Mouse (Mus musculus): Measurements from ENCODE around the gene Zdhhc12. TPM values are rescaled to one million over a fixed set of nuclear protein-coding genes. Genes with fewer than 3 reads are reported as not detected.

The Zdhhc12 gene
- polyA plus RNA-seq, 1 experiment from 2014 or later: 24.2 TPM

GRCm38 (mm10) chr2:30092280-30092918, 1.0 kb downstream of the Zdhhc12 start:
- Histone ChIP-seq H3K4me1 (replicated peaks) (peaks cover 22% of the 10 kb centered on the region), H3K27me3 (no peaks in the 10 kb centered on the region), H3K27ac (no peak overlapping the region; the same call in 1 of the 2 replicates), H3K9me3 (no peaks in the 10 kb centered on the region), H3K4me3 (peak overlapping the region; percentile 60), H3K36me3 (peaks cover 37% of the 10 kb centered on the region), H3K4me2 (peak overlapping the region; percentile 82), H3K9ac (peak overlapping the region; percentile 71; the same call in 1 of the 2 replicates)
- 60% methylated on average over 6 of the region's 6 CpGs for WGBS
- ATAC-seq (ENCODE audit: low FRiP score): no peak

DNA sequence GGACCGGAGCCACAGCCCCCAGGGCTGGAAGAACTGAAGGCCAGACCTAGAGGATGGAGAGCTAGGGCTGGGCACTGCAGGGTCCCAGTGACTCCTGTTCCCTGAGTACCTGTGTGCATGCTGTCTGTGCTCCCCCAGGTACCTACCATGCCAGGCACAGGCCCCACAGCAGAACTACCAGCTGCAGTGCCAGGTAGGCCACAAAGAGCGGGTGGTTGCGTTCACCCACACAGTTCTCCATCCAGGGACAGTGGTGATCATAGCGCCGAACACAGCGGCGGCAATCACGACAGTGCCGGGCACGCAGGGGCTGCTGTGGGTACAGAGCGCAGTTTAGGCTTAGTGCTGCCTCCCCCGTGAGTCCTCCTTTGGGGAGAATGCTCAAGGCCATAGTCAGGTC, 1.9 kb downstream of the Zdhhc12 start:
- Histone ChIP-seq H3K4me2 (no peak overlapping the region), H3K27ac (no peak overlapping the region), H3K9me3 (no peaks in the 10 kb centered on the region), H3K9ac (no peak overlapping the region), H3K4me3 (no peak overlapping the region), H3K36me3 (peaks cover 28% of the 10 kb centered on the region), H3K27me3 (no peaks in the 10 kb centered on the region), H3K4me1 (replicated peaks) (peaks cover 22% of the 10 kb centered on the region)
- 94% methylated on average over 12 of the region's 12 CpGs for WGBS
- ATAC-seq (ENCODE audit: low FRiP score): no peak

DNA sequence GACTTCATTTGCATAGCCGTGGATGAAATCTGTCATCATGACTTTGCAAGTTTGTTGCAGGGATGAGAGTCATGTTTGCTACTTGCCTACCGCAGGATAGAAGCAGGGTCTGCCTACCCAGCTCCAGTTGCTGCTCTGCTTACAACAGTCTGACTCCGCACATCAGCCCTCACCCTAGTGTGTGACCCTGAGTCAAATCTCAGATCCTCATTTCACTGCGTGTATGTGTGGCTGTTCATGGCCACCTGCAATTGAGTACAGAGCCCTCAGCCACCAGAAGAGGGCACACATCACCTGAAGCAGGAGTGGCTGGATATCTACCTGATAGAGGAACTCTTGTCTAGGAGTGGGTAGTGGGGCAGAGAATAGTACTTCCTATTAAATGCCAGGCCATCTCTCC, 6.1 kb downstream of the Zdhhc12 start:
- H3K4me3 ChIP-seq: no peak overlapping the region
- no peak overlapping the region for H3K9ac ChIP-seq
- no peak overlapping the region for H3K27ac ChIP-seq
- 92% methylated on average over 4 of the region's 4 CpGs for WGBS
- no peak for ATAC-seq (ENCODE audit: low FRiP score)
- H3K27me3 ChIP-seq: no peaks in the 10 kb centered on the region
- H3K36me3 ChIP-seq: peaks cover 19% of the 10 kb centered on the region
- peaks cover 7% of the 10 kb centered on the region for H3K4me1 ChIP-seq (replicated peaks)
- H3K9me3 ChIP-seq: no peaks in the 10 kb centered on the region
- H3K4me2 ChIP-seq: no peak overlapping the region

DNA sequence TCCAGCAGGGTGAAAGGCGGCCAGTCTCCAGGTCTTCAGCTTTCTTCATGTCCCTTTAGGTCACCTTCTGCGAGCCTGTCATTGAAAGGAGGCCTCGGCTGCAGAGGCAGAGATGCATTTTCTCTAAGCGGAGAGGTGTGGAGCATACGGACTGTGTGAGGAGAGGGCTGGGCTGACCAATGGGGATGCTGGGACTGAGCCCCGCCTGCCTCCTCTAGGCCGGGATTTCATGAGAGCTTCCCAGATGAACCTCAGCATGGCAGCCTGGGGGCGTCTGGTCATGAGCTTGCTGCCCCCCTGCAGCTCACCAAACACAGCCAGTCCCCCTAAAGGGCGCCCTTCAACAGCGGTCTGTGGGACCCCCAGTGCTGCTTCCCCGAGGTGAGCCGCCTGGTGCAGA, 8.8 kb downstream of the Zdhhc12 start:
- no peak overlapping the region for H3K27ac ChIP-seq
- peak overlapping the region; percentile 20 for H3K4me3 ChIP-seq
- peak overlapping the region; percentile 44 for H3K4me2 ChIP-seq
- peak; percentile 71; the same call in 1 of the 2 replicates for ATAC-seq (ENCODE audit: low FRiP score)
- H3K9ac ChIP-seq: no peak overlapping the region
- H3K9me3 ChIP-seq: no peaks in the 10 kb centered on the region
- no peaks in the 10 kb centered on the region for H3K27me3 ChIP-seq
- WGBS: 11% methylated on average over 12 of the region's 12 CpGs
- H3K4me1 ChIP-seq (replicated peaks): peaks cover 7% of the 10 kb centered on the region
- no peaks in the 10 kb centered on the region for H3K36me3 ChIP-seq

DNA sequence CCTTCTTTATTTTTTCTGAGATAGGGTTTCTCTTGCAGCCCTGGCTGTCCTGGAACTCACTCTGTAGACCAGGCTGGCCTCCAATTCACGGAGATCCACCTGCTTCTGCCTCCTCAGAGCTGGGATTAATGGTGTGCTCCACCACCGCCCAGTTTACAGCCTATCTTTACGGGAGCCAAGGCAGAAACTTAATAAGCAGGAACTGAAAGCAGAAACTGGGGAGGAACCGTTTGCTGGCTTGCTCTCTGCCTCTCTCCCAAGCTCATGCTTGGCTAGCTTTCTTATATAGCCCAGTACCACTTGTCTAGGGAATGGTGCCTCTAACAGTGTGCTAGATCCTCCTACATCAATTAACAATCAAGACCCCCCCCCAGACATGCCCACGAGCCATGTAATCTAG, 9.3 kb downstream of the Zdhhc12 start:
- no peak overlapping the region for H3K9ac ChIP-seq
- peak overlapping the region; percentile 44 for H3K4me2 ChIP-seq
- ATAC-seq (ENCODE audit: low FRiP score): no peak
- H3K27me3 ChIP-seq: no peaks in the 10 kb centered on the region
- H3K36me3 ChIP-seq: no peaks in the 10 kb centered on the region
- no peak overlapping the region for H3K4me3 ChIP-seq
- H3K27ac ChIP-seq: no peak overlapping the region
- peaks cover 7% of the 10 kb centered on the region for H3K4me1 ChIP-seq (replicated peaks)
- WGBS: 62% methylated on average over 5 of the region's 5 CpGs
- H3K9me3 ChIP-seq: no peaks in the 10 kb centered on the region

GRCm38 (mm10) chr2:30080181-30080800, 13.2 kb downstream of the Zdhhc12 start:
- H3K27me3 ChIP-seq: no peaks in the 10 kb centered on the region
- H3K4me2 ChIP-seq: no peak overlapping the region
- no peaks in the 10 kb centered on the region for H3K36me3 ChIP-seq
- WGBS: 89% methylated on average over 15 of the region's 15 CpGs
- H3K9ac ChIP-seq: 0 out of 2 replicates have a peak overlapping the region, but pooled peaks have one; percentile 3
- ATAC-seq (ENCODE audit: low FRiP score): no peak
- no peak overlapping the region for H3K4me3 ChIP-seq
- no peaks in the 10 kb centered on the region for H3K9me3 ChIP-seq
- no peak overlapping the region for H3K27ac ChIP-seq
- H3K4me1 ChIP-seq (replicated peaks): peaks cover 20% of the 10 kb centered on the region

GRCm38 (mm10) chr2:30078760-30079159, 14.7 kb downstream of the Zdhhc12 start:
- H3K4me1 ChIP-seq (replicated peaks): peaks cover 13% of the 10 kb centered on the region
- H3K27me3 ChIP-seq: no peaks in the 10 kb centered on the region
- H3K4me3 ChIP-seq: no peak overlapping the region
- no peak overlapping the region for H3K27ac ChIP-seq
- H3K4me2 ChIP-seq: no peak overlapping the region
- no peaks in the 10 kb centered on the region for H3K9me3 ChIP-seq
- H3K9ac ChIP-seq: no peak overlapping the region
- WGBS: 79% methylated on average over 4 of the region's 4 CpGs
- peaks cover 2% of the 10 kb centered on the region; the same call in 1 of the 2 replicates for H3K36me3 ChIP-seq
- no peak for ATAC-seq (ENCODE audit: low FRiP score)

DNA sequence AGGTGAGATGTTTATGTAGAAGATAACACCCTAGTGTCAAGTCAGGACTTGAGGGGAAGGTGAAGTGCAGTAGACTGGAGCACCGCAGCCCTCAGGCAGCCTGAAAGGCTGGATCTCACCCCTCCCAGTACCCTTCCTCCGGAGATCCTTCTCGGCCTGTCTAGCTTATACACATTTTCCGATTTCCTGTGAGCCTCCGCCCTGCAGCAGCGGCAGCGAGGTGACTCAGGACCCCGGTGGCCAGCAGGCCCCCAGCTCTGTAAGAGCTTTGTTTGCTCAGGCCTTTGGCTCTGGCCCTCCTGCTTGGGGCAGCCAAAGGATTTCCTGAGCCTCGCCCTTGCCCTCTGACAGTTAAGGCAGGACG, 15.1 kb downstream of the Zdhhc12 start:
- no peak for ATAC-seq (ENCODE audit: low FRiP score)
- Histone ChIP-seq H3K36me3 (peaks cover 6% of the 10 kb centered on the region; the same call in 1 of the 2 replicates), H3K27me3 (no peaks in the 10 kb centered on the region), H3K4me2 (peak overlapping the region; percentile 82), H3K9me3 (no peaks in the 10 kb centered on the region), H3K4me1 (replicated peaks) (peaks cover 13% of the 10 kb centered on the region), H3K27ac (no peak overlapping the region), H3K4me3 (peak overlapping the region; percentile 45; the same call in 1 of the 2 replicates), H3K9ac (no peak overlapping the region)
- 32% methylated on average over 10 of the region's 10 CpGs for WGBS

- peaks cover 12% of the 10 kb centered on the region for H3K36me3 ChIP-seq
- peak within 1 kb of the TSS; percentile 82 for H3K4me2 ChIP-seq
- no peaks in the 10 kb centered on the region for H3K9me3 ChIP-seq
- 0 out of 2 replicates have a peak within 1 kb of the TSS, but pooled peaks have one; percentile 6 for H3K27ac ChIP-seq
- H3K27me3 ChIP-seq: no peaks in the 10 kb centered on the region
- H3K4me3 ChIP-seq: peak within 1 kb of the TSS; percentile 45
- H3K9ac ChIP-seq: peak within 1 kb of the TSS; percentile 53
- peak; percentile 70 for ATAC-seq (ENCODE audit: low FRiP score)
- peaks cover 13% of the 10 kb centered on the region for H3K4me1 ChIP-seq (replicated peaks)
- WGBS: 1% methylated on average over 52 of the region's 53 CpGs
Measured at GRCm38 (mm10) chr2:30077502-30078348, 15.7 kb downstream of the Zdhhc12 start, which contains the start of gene Pkn3. TSS of gene Pkn3 (plus strand) at chr2:30077684.

DNA sequence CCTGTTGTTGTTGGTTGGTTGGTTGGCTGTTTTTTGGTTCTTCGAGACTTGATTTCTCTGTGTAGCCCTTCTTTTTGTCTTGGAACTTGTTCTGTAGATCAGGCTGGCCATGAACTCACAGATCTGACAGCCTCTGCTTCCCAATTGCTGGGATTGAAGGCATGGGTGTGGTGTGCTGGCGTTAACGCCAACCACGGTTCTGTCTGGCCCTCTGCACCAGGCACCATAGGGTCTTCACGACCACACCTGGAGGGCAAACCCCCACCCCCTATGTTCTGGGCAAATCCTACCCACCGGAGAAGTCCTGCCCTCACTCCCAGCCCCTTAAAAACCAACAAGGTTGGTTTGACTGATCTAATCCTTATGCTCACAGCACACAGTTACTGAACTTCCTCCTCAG, 16.5 kb downstream of the Zdhhc12 start:
- no peak overlapping the region for H3K27ac ChIP-seq
- 73% methylated on average over 6 of the region's 6 CpGs for WGBS
- peak overlapping the region; percentile 53 for H3K9ac ChIP-seq

GRCm38 (mm10) chr2:30076439-30076838, 17.0 kb downstream of the Zdhhc12 start:
- no peak overlapping the region for H3K4me3 ChIP-seq
- H3K9ac ChIP-seq: no peak overlapping the region
- peaks cover 13% of the 10 kb centered on the region for H3K4me1 ChIP-seq (replicated peaks)
- no peak overlapping the region for H3K4me2 ChIP-seq
- H3K36me3 ChIP-seq: peaks cover 20% of the 10 kb centered on the region
- H3K27ac ChIP-seq: no peak overlapping the region
- no peaks in the 10 kb centered on the region for H3K27me3 ChIP-seq
- no peak for ATAC-seq (ENCODE audit: low FRiP score)
- H3K9me3 ChIP-seq: no peaks in the 10 kb centered on the region
- 92% methylated on average over 9 of the region's 9 CpGs for WGBS

More for the DNA sequence above, 16.5 kb downstream of the Zdhhc12 start:
- peak overlapping the region; percentile 82 for H3K4me2 ChIP-seq
- ATAC-seq (ENCODE audit: low FRiP score): peak; percentile 35; the same call in 1 of the 2 replicates
- H3K4me1 ChIP-seq (replicated peaks): peaks cover 13% of the 10 kb centered on the region
- H3K9me3 ChIP-seq: no peaks in the 10 kb centered on the region
- peak overlapping the region; percentile 45; the same call in 1 of the 2 replicates for H3K4me3 ChIP-seq
- H3K36me3 ChIP-seq: peaks cover 17% of the 10 kb centered on the region
- H3K27me3 ChIP-seq: no peaks in the 10 kb centered on the region

DNA sequence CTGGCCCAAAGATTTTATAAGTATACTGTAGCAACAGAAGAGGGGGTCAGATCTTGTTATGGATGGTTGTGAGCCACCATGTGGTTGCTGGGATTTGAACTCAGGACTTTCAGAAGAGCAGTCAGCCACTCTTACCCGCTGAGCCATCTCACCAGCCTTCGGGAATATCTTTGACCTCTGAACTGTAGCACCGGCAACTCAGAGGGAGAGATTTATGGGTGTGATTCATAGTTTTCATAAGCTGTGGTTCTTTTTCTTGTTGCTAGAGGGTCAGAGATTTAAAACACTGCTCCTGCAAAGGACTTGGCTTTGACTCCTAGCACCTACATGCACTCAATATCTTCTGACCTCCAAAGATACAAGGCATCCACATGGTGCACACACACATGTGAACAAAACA, 17.8 kb downstream of the Zdhhc12 start:
- Histone ChIP-seq H3K4me1 (replicated peaks) (peaks cover 13% of the 10 kb centered on the region), H3K9me3 (no peaks in the 10 kb centered on the region), H3K27ac (no peak overlapping the region), H3K27me3 (no peaks in the 10 kb centered on the region), H3K9ac (no peak overlapping the region), H3K4me2 (no peak overlapping the region), H3K36me3 (peaks cover 21% of the 10 kb centered on the region), H3K4me3 (no peak overlapping the region)
- ATAC-seq (ENCODE audit: low FRiP score): no peak
- 89% methylated on average over 3 of the region's 3 CpGs for WGBS
